Mouse (Mus musculus): ENCODE measurements around the gene Vti1b.
A peak's percentile ranks its signal among the peaks of the same experiment; 100 is the strongest.

Gene Vti1b

DNA sequence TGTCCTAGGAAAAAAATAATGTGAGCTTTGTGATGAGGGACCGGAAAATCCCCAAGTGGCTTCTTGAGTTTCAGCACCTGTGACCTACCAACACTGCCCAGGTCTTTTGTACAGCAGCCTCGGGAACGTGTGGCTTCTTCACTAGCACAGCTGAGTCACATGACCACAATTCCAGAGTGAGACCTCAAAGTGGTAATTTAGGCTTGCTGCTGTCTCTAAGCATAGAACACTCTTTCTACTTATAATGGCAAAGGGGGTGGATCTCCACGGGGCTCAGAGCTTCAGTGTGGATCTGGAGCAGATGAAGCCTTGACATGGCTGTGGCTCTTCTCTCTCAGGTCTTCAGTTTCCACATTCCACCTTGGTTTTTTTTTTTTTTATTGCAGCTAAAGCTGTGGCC lies 37.4 kb downstream of the Vti1b start:
- no peak for DNase-seq

DNA sequence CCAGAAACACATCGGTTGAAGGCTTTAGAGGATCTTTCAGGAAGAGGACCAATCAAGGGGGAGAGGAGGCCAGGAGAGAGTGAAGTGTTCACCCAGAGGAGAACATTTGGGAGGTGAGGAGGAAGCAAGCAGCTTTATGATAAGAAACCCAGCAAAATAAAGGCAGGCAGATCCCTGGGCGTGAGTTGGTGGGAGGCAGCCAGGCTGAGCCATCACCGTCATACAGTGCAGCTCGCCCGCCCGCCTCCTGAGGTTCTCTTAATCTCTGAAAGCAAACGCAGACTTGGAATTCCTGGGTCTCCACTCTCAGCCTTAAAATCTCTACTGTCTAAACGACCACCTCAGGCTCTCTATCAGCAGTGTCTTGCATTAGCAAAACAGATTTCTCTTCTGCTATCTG lies 37.8 kb downstream of the Vti1b start:
- no peak for DNase-seq

DNA sequence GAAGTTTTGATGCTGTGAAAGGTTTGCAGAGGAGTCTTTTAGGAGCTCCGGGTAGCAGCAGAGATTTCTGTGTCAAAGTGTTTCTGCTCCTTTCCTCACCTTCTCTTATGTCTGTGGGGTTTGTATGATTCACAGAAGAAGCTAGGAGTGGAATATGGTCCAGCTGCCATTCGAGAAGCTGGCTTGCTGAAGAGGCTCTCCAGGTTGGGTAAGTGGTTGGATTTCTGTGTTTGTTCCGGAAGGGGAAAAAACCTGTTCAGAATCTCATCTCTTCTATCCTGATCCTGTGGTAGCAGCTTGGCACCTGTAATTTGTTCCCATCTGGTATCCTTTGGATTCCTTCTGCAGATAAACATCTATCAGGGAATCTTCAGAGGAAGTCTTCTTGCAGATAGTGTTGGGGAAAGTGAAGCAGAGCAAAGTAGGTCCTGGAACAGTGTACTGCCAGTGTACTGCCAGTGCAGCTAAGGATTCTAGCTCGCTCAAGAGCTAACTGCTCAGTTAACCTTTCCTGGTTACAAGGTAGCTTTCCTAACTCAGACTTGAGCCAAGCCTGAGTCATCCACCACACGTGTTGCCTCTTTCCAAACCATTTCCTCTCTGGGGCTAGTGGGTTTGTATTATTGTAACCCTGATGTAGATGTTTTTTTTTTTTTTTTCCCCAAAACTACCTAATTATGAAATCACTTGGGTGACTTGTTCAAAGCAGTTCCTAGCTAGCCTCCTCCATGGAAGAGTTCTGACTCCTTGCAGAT lies 40.6 kb downstream of the Vti1b start:
- DNase-seq = no peak

DNA sequence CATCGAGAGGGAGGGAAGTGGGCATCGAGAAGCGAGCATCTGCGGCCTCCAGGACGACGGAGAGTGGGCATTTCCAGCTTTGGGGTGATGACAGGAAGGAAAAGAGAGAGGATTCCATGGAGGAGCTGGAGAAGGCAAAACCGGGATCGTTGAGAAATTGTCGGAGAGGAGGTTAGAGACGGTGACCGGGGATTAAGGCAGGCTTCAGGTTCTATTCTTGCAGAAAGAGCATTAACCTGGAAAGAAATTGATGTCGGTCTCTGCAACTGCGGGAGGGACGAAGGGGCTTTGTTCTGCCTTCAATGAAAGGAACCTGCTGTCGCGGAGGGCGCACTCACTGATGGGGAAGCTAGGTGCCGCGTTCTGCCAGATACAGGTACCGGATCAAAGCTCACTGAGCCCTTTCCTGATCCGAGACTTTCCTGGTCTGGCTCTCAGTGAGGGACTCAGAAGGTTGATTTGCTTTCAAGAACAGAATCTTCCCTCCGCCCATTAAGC lies 41.2 kb downstream of the Vti1b start:
- DNase-seq = peak; percentile 16

DNA sequence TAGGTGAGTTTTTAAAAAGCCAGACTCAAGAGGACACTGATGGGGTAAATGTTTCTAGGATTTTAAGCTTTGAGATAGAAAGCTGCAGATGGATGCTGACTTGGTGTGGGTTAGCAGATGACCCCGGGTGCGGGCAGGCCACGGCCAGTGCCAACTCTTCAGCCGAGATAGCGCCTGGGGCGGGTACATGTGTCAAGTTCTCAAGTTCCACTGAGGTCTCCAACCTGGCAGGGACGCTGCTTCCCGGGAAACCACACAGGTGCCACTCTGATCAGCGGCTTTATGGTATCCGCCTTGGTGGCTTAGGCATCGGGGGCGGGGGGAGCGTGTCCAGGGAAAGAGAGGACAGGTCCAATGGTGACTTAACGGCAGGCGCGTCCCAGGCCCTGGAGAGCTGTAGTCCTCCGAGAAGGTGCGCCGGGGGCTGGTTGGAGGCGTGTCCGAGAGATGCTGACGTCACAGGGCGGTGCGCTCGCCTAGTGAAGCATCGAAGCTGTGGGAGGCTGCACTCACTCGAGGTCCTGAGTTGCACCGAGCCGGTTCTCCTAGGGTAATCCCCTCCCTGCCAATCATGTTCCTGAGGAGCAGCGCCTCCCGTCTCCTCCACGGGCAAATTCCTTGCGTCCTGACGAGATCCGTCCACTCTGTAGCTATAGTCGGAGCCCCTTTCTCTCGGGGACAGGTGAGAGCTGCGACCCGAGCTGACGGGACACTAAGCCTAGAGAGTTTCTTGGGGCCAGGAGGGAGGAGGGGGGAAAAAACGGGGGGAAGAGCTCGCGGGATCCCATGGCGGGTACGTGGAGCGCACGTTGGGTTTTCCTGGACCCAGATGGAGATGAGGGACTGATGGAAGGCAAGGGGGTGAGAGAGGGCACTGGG lies 41.9 kb downstream of the Vti1b start, which contains the start of gene Arg2:
TSS of gene Arg2 (plus strand) at position 479 of the 879 bp plus-strand sequence.
- peak; percentile 85 for DNase-seq

DNA sequence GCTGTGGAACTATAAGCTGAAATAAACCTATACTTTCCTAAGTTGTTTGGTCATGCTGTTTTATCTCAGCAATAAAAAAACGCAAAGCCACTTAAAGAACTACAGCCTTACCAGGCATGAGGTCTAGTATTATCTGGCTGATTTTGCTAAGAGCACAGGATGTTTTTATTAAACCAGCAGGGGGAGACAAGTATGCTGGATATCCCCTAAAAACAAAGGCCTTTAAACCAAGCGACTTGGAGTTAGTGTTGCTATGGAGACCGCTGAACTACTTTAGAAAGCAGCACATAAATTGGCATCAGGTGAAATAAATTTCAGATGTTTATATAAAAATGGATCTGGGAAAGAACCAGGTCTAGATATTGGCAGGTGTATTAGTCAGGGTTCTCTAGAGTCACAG lies 49.6 kb downstream of the Vti1b start:
- peak; percentile 60 for DNase-seq

DNA sequence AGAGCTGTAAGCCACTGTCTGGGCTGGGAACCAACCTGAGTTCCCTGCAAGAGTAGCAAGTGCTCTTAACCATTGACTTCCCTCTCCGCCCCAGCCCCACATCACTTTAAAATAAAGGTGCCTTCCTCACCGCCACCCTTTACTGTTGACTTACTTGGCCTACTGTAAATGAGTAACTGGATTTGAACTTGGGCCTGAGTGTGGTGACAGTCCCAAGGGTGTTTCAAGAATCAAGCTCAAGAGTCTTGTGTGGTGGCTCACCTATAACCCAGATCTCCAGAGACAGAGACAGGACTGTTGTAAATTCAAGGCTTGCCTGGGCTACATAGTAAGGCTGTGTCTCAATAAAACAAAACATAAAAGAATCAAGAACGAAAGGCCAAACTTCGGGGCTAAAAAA lies 53.5 kb downstream of the Vti1b start:
- DNase-seq = no peak
